7 mouse cellular contexts compared by ENCODE assay signal in the genomic region with DNA sequence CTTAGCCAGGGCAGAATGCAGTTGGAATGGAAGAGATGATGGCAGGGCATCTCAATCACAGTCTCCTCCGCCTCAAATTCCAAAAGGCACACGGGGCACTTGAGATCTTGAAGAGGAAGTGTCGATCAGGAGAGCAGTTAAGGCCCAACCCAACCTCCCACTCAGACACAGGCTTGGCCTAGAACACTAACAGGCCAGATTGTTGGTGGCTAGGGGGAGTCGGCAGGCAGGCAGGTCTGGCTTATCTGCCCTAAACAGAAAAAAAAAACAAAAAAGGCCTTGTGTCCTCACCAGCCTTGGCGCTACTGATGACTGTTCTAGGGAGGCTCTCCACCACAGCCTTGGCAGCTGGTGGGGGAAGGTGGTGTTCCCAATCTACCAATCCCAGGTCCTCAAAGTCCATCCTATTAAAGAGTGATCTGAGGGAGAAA. TPM values are rescaled to one million over a fixed set of nuclear protein-coding genes. Genes with fewer than 3 reads are reported as not detected.
DNase-seq lines count a peak whose midpoint lies in the region; ATAC-seq and TF ChIP-seq lines count a peak whose summit lies in the region.

No protein-coding gene starts in this region.

- no peak for TF ChIP-seq EP300 in lung, postnatal 0 days (IDR thresholded peaks at IDR 0.05)

- H3K9ac ChIP-seq in heart, embryonic 16.5 days (ENCODE audit: low read length), result peak overlapping the region; percentile 85
- peak overlapping the region; percentile 69; the same call in 1 of the 2 replicates for H3K9ac ChIP-seq in lung, postnatal 0 days (replicated peaks; ENCODE audit: low read depth)

- peaks cover 61% of the 10 kb centered on the region for H3K4me1 ChIP-seq in E14TG2a.4 (replicated peaks; ENCODE audit: low read depth, low read length)
- H3K4me1 ChIP-seq in G1E (ENCODE audit: insufficient read depth, low read depth, low read length), result peaks cover 74% of the 10 kb centered on the region
- H3K4me1 ChIP-seq in heart, embryonic 16.5 days (ENCODE audit: control insufficient read depth, insufficient read depth, low read length), result peaks cover 18% of the 10 kb centered on the region
- peaks cover 8% of the 10 kb centered on the region; the same call in 1 of the 2 replicates for H3K4me1 ChIP-seq in lung, postnatal 0 days (ENCODE audit: insufficient read depth, low read depth, low read length)
- peaks cover 14% of the 10 kb centered on the region for H3K4me1 ChIP-seq in cerebellum, adult 2 months (ENCODE audit: control insufficient read depth, insufficient read depth, low read length)

- WGBS in heart, embryonic 16.5 days, result 19% methylated on average over 5 of the region's 5 CpGs
- WGBS in lung, postnatal 0 days, result 25% methylated on average over 5 of the region's 5 CpGs
- WGBS in cerebellum, adult 2 months, result 44% methylated on average over 5 of the region's 5 CpGs

- peak; percentile 64 for DNase-seq in G1E (ENCODE audit: low spot score)
- DNase-seq in lung, postnatal 0 days (ENCODE audit: low spot score), result peak; percentile 64
- no peak for DNase-seq in urinary bladder, adult 18-20 months (ENCODE audit: low spot score in 2 of 2)
- no peak for DNase-seq in gastrocnemius, postnatal 25 days
- DNase-seq in cerebellum, adult 2 months, result no peak

- H3K4me2 ChIP-seq in heart, embryonic 16.5 days (ENCODE audit: low read depth, low read length), result peak overlapping the region; percentile 90
- H3K4me2 ChIP-seq in lung, postnatal 0 days (replicated peaks; ENCODE audit: low read depth, low read length), result peak overlapping the region; percentile 71

- no peak for TF ChIP-seq POLR2A in cerebellum, adult 2 months (IDR thresholded peaks at IDR 0.05; ENCODE audit: borderline replicate concordance, insufficient read depth, low read length)

- peak overlapping the region; percentile 92 for H3K4me3 ChIP-seq in E14TG2a.4 (replicated peaks; ENCODE audit: low read length)
- H3K4me3 ChIP-seq in G1E (ENCODE audit: low read depth, low read length), result peak overlapping the region; percentile 77
- peak overlapping the region; percentile 94 for H3K4me3 ChIP-seq in heart, embryonic 16.5 days (ENCODE audit: low read length)
- peak overlapping the region; percentile 65 for H3K4me3 ChIP-seq in lung, postnatal 0 days (ENCODE audit: low read depth, low read length)
- H3K4me3 ChIP-seq in cerebellum, adult 2 months (replicated peaks; ENCODE audit: insufficient read depth, low read depth, low read length), result no peak overlapping the region

- H3K9me3 ChIP-seq in E14TG2a.4 (ENCODE audit: low read length) (no peaks in the 10 kb centered on the region), G1E (replicated peaks) (no peaks in the 10 kb centered on the region)
- H3K9me3 ChIP-seq in heart, embryonic 16.5 days (replicated peaks; ENCODE audit: control insufficient read depth, low read length), result no peaks in the 10 kb centered on the region
- no peaks in the 10 kb centered on the region for H3K9me3 ChIP-seq in lung, postnatal 0 days (ENCODE audit: low read length)

- H3K27me3 ChIP-seq in E14TG2a.4 (ENCODE audit: insufficient read depth, low read length) (peaks cover 8% of the 10 kb centered on the region), G1E (ENCODE audit: insufficient read depth, low read length) (peaks cover 2% of the 10 kb centered on the region; the same call in 1 of the 2 replicates)
- no peaks in the 10 kb centered on the region for H3K27me3 ChIP-seq in heart, embryonic 16.5 days (ENCODE audit: control insufficient read depth, insufficient read depth, low read length)
- H3K27me3 ChIP-seq in lung, postnatal 0 days (replicated peaks; ENCODE audit: insufficient read depth, low read length), result no peaks in the 10 kb centered on the region
- no peaks in the 10 kb centered on the region for H3K27me3 ChIP-seq in cerebellum, adult 2 months (ENCODE audit: control insufficient read depth, insufficient read depth, low read length)

- ATAC-seq in G1E (ENCODE audit: extremely low read depth, insufficient number of reproducible peaks, low FRiP score, poor library complexity, severe bottlenecking), result peak; percentile 38
- no peak for ATAC-seq in heart, embryonic 16.5 days (replicated peaks; ENCODE audit: extremely low read depth, insufficient read depth, low FRiP score)
- no peak for ATAC-seq in lung, postnatal 0 days

- no peak overlapping the region for H3K27ac ChIP-seq in heart, embryonic 16.5 days (ENCODE audit: low read length)
- peak overlapping the region; percentile 71 for H3K27ac ChIP-seq in lung, postnatal 0 days (ENCODE audit: low read length)
- H3K27ac ChIP-seq in cerebellum, adult 2 months (ENCODE audit: insufficient read depth, low read length), result no peak overlapping the region

- TF ChIP-seq CTCF in E14TG2a.4 (conservative IDR thresholded peaks at IDR 0.05; ENCODE audit: low read length) (no peak), G1E (IDR thresholded peaks at IDR 0.05; ENCODE audit: low read depth, low read length) (no peak)
- TF ChIP-seq CTCF in lung, postnatal 0 days (IDR thresholded peaks at IDR 0.05), result no peak
- no peak for TF ChIP-seq CTCF in cerebellum, adult 2 months (IDR thresholded peaks at IDR 0.05; ENCODE audit: borderline replicate concordance, insufficient read depth, low read depth, low read length)

- H3K36me3 ChIP-seq in E14TG2a.4 (ENCODE audit: insufficient read depth, low read length) (peaks cover 41% of the 10 kb centered on the region), G1E (replicated peaks) (peaks cover 50% of the 10 kb centered on the region)
- peaks cover 10% of the 10 kb centered on the region; the same call in 1 of the 2 replicates for H3K36me3 ChIP-seq in heart, embryonic 16.5 days (ENCODE audit: control insufficient read depth, insufficient read depth)
- H3K36me3 ChIP-seq in lung, postnatal 0 days (ENCODE audit: insufficient read depth, low read length), result peaks cover 19% of the 10 kb centered on the region

RNA-seq across cellular contexts. Expression of a gene that starts 5.6 kb away (rescaled TPM):
- total RNA-seq in G1E (2014; fragmentation: Nextera tagmentation) (238 and 244 TPM in 2 replicates), G1E (2017) (153 and 179 TPM in 2 replicates)
- polyA plus RNA-seq in G1E (2012), result 120 and 165 TPM in 2 replicates
- 92.2 and 93.6 TPM in 2 replicates for polyA plus RNA-seq in heart, embryonic 16.5 days (2015; fragmentation: Nextera tagmentation; extraction: Ambion mirVana)
- 202 and 208 TPM in 2 replicates for polyA plus RNA-seq in lung, postnatal 0 days (2015; fragmentation: Nextera tagmentation; extraction: Ambion mirVana)
- 10 to 100 TPM; 23.8 to 28.8 TPM for total RNA-seq in gastrocnemius, postnatal 25 days (2021)
- polyA plus RNA-seq in cerebellum, adult 2 months (2012; rRNA removed), result 92.1 and 95.8 TPM in 2 replicates

RNA-seq across cellular contexts. Expression of a gene that starts 5.9 kb away (rescaled TPM):
- total RNA-seq in G1E (2014; fragmentation: Nextera tagmentation), result 5.5 and 6.0 TPM in 2 replicates
- total RNA-seq in G1E (2017), result 0.55 and 1.2 TPM in 2 replicates
- polyA plus RNA-seq in G1E (2012), result 5.1 and 5.6 TPM in 2 replicates
- polyA plus RNA-seq in heart, embryonic 16.5 days (2015; fragmentation: Nextera tagmentation; extraction: Ambion mirVana), result 12.9 and 13.8 TPM in 2 replicates
- 17.6 and 25.7 TPM in 2 replicates for polyA plus RNA-seq in lung, postnatal 0 days (2015; fragmentation: Nextera tagmentation; extraction: Ambion mirVana)
- total RNA-seq in gastrocnemius, postnatal 25 days (2021), result 10 to 100 TPM; 14.8 to 17.3 TPM
- 19.5 and 19.8 TPM in 2 replicates for polyA plus RNA-seq in cerebellum, adult 2 months (2012; rRNA removed)

RNA-seq across cellular contexts. Expression of a gene that starts 14.0 kb away (rescaled TPM):
- total RNA-seq in G1E (2014; fragmentation: Nextera tagmentation) (71.0 and 74.9 TPM in 2 replicates), G1E (2017) (26.4 and 29.7 TPM in 2 replicates)
- polyA plus RNA-seq in G1E (2012), result 33.9 and 34.7 TPM in 2 replicates
- 16.0 TPM in 2 replicates for polyA plus RNA-seq in heart, embryonic 16.5 days (2015; fragmentation: Nextera tagmentation; extraction: Ambion mirVana)
- polyA plus RNA-seq in lung, postnatal 0 days (2015; fragmentation: Nextera tagmentation; extraction: Ambion mirVana), result 23.0 and 24.2 TPM in 2 replicates
- 10 to 100 TPM; 11.2 to 12.8 TPM for total RNA-seq in gastrocnemius, postnatal 25 days (2021)
- 25.1 and 26.1 TPM in 2 replicates for polyA plus RNA-seq in cerebellum, adult 2 months (2012; rRNA removed)

RNA-seq across cellular contexts. Expression of a gene that starts 16.2 kb away (rescaled TPM):
- total RNA-seq in G1E (2014; fragmentation: Nextera tagmentation) (99.6 and 100 TPM in 2 replicates), G1E (2017) (116 and 119 TPM in 2 replicates)
- 26.3 and 29.7 TPM in 2 replicates for polyA plus RNA-seq in G1E (2012)
- 26.3 and 27.3 TPM in 2 replicates for polyA plus RNA-seq in heart, embryonic 16.5 days (2015; fragmentation: Nextera tagmentation; extraction: Ambion mirVana)
- 26.1 and 27.4 TPM in 2 replicates for polyA plus RNA-seq in lung, postnatal 0 days (2015; fragmentation: Nextera tagmentation; extraction: Ambion mirVana)
- 10 to 100 TPM; 18.6 to 20.3 TPM for total RNA-seq in gastrocnemius, postnatal 25 days (2021)
- 31.5 and 33.3 TPM in 2 replicates for polyA plus RNA-seq in cerebellum, adult 2 months (2012; rRNA removed)

RNA-seq across cellular contexts. Expression of a gene that starts 19.1 kb away (rescaled TPM):
- total RNA-seq in G1E (2014; fragmentation: Nextera tagmentation) (187 and 244 TPM in 2 replicates), G1E (2017) (163 and 182 TPM in 2 replicates)
- polyA plus RNA-seq in G1E (2012), result 133 and 183 TPM in 2 replicates
- polyA plus RNA-seq in heart, embryonic 16.5 days (2015; fragmentation: Nextera tagmentation; extraction: Ambion mirVana), result 40.1 and 46.0 TPM in 2 replicates
- 80.5 and 83.3 TPM in 2 replicates for polyA plus RNA-seq in lung, postnatal 0 days (2015; fragmentation: Nextera tagmentation; extraction: Ambion mirVana)
- total RNA-seq in gastrocnemius, postnatal 25 days (2021), result 10 to 100 TPM; 97.2 to 99.9 TPM
- polyA plus RNA-seq in cerebellum, adult 2 months (2012; rRNA removed), result 10.6 and 11.9 TPM in 2 replicates

Comparison
In these comparisons a context has a peak if more than half of its experiments do, and no peak if none do; other contexts are left out.
1. DNase-seq: peak in G1E (single experiment) and lung, postnatal 0 days (single experiment); none in urinary bladder, adult 18-20 months (0 of 2), gastrocnemius, postnatal 25 days (single experiment) and cerebellum, adult 2 months (0 of 2).